Mouse (Mus musculus): ENCODE measurements at regions not wholly inside any gene's neighbourhood (a gene's known extent, or its start where the extent isn't known, plus 50 kb on each side); places are given as distances from the start of the nearest gene placed in this dataset.

GRCm38 (mm10) chr15:50417641-50418040 is 3467.1 kb upstream of the Gm7489 start:
- DNase-seq (ENCODE audit: low spot score in 2 of 2), result no peak

GRCm38 (mm10) chr15:50423082-50423665 is 3461.5 kb upstream of the Gm7489 start:
- DNase-seq (ENCODE audit: low spot score in 2 of 2), result peak; percentile 3 to 26

GRCm38 (mm10) chr15:50449604-50450003 is 3435.1 kb upstream of the Gm7489 start:
- DNase-seq (ENCODE audit: low spot score in 2 of 2), result no peak

GRCm38 (mm10) chr15:50472626-50473025 is 3412.1 kb upstream of the Gm7489 start:
- no peak for DNase-seq (ENCODE audit: low spot score in 2 of 2)

- no peak for DNase-seq (ENCODE audit: low spot score in 2 of 2)
These were observed 3386.0 kb upstream of the Gm7489 start for GRCm38 (mm10) chr15:50498716-50499115.

GRCm38 (mm10) chr15:50507999-50508624 is 3376.6 kb upstream of the Gm7489 start:
- no peak for DNase-seq (ENCODE audit: low spot score in 2 of 2)

- DNase-seq (ENCODE audit: low spot score in 2 of 2), result no peak
These were observed 3371.7 kb upstream of the Gm7489 start for GRCm38 (mm10) chr15:50513036-50513435.

- DNase-seq (ENCODE audit: low spot score in 2 of 2), result no peak
These were observed 3359.9 kb upstream of the Gm7489 start for GRCm38 (mm10) chr15:50524841-50525240.

GRCm38 (mm10) chr15:50534490-50534889 is 3350.2 kb upstream of the Gm7489 start:
- DNase-seq (ENCODE audit: low spot score in 2 of 2), result no peak

GRCm38 (mm10) chr15:50563611-50564010 is 3321.1 kb upstream of the Gm7489 start:
- no peak for DNase-seq (ENCODE audit: low spot score in 2 of 2)

- DNase-seq (ENCODE audit: low spot score in 2 of 2), result no peak
These were observed 3303.9 kb upstream of the Gm7489 start for GRCm38 (mm10) chr15:50580811-50581210.

- no peak for DNase-seq (ENCODE audit: low spot score in 2 of 2)
These were observed 3300.8 kb upstream of the Gm7489 start for GRCm38 (mm10) chr15:50583951-50584350.

GRCm38 (mm10) chr15:50585496-50585895 is 3299.2 kb upstream of the Gm7489 start:
- no peak for DNase-seq (ENCODE audit: low spot score in 2 of 2)

Data from layer of hippocampus, adult 18-20 months (tissue).